Mouse (Mus musculus): ENCODE data around the gene Psg23. TPM values are rescaled to one million over a fixed set of nuclear protein-coding genes. Genes with fewer than 3 reads are reported as not detected.
"Not testable (repeated sequence)": the region's sequence is repeated elsewhere in the genome, so short reads cannot be mapped to it uniquely, and the experiment has no call there.

The Psg23 gene
- not detected in 2 replicates for polyA plus RNA-seq (2015; fragmentation: Nextera tagmentation; extraction: Ambion mirVana)

- H3K9ac ChIP-seq; H3K27me3 ChIP-seq; H3K36me3 ChIP-seq; H3K4me2 ChIP-seq (replicated peaks); H3K4me3 ChIP-seq; H3K4me1 ChIP-seq; H3K9me3 ChIP-seq; H3K27ac ChIP-seq; ATAC-seq (ENCODE audit: low FRiP score, low read depth): not testable (repeated sequence)
- 79% methylated on average over 2 of the region's 2 CpGs for WGBS
These were observed at the start of gene Psg23 for GRCm38 (mm10) chr7:18616401-18616800. Gene Psg23, minus strand, starts transcription at chr7:18616501.

- not testable (repeated sequence) for H3K4me1 ChIP-seq; ATAC-seq (ENCODE audit: low FRiP score, low read depth); H3K4me3 ChIP-seq; H3K4me2 ChIP-seq (replicated peaks); H3K27ac ChIP-seq; H3K9me3 ChIP-seq; H3K9ac ChIP-seq; H3K36me3 ChIP-seq; H3K27me3 ChIP-seq
- 51% methylated on average over 2 of the region's 2 CpGs for WGBS
These were observed 40.3 kb upstream of the Psg23 start, which contains the start of gene Psg21 for GRCm38 (mm10) chr7:18656625-18657024. Gene Psg21, minus strand, starts transcription at chr7:18656725.

GRCm38 (mm10) chr7:18626921-18627320 lies 10.6 kb upstream of the Psg23 start:
- not testable (repeated sequence) for H3K4me3 ChIP-seq; H3K4me2 ChIP-seq (replicated peaks); H3K27ac ChIP-seq; H3K4me1 ChIP-seq; H3K27me3 ChIP-seq; ATAC-seq (ENCODE audit: low FRiP score, low read depth); H3K9ac ChIP-seq; H3K36me3 ChIP-seq
- 76% methylated on average over 8 of the region's 8 CpGs for WGBS
- peaks cover 13% of the 10 kb centered on the region for H3K9me3 ChIP-seq

GRCm38 (mm10) chr7:18567205-18567604 lies 49.1 kb downstream of the Psg23 start, which contains the start of gene Psg27:
Gene Psg27, minus strand, starts transcription at chr7:18567305.
- Histone ChIP-seq H3K27ac (no peak within 1 kb of the TSS), H3K4me3 (no peak within 1 kb of the TSS), H3K9me3 (peaks cover 21% of the 10 kb centered on the region; the same call in 1 of the 2 replicates), H3K4me2 (replicated peaks) (no peak within 1 kb of the TSS), H3K9ac (no peak within 1 kb of the TSS), H3K4me1 (no peaks in the 10 kb centered on the region), H3K27me3 (no peaks in the 10 kb centered on the region), H3K36me3 (no peaks in the 10 kb centered on the region)
- no peak for ATAC-seq (ENCODE audit: low FRiP score, low read depth)
- 77% methylated on average over 3 of the region's 3 CpGs for WGBS

- Histone ChIP-seq H3K36me3 (no peaks in the 10 kb centered on the region), H3K27ac (no peak overlapping the region), H3K9ac (no peak overlapping the region), H3K4me3 (no peak overlapping the region), H3K4me1 (no peaks in the 10 kb centered on the region), H3K9me3 (0 out of 2 replicates have a peak, but pooled peaks cover 16% of the 10 kb centered on the region), H3K4me2 (replicated peaks) (no peak overlapping the region), H3K27me3 (no peaks in the 10 kb centered on the region)
- ATAC-seq (ENCODE audit: low FRiP score, low read depth) = no peak
These were observed 56.5 kb downstream of the Psg23 start for GRCm38 (mm10) chr7:18559850-18560249.

Other genes with a start within 250 kb of the Psg23 start
- not detected in 2 replicates for gene Psg28, start 184.5 kb downstream of the Psg23 start, polyA plus RNA-seq (2015; fragmentation: Nextera tagmentation; extraction: Ambion mirVana)
- not detected in 2 replicates for gene Psg26, start 132.3 kb downstream of the Psg23 start, polyA plus RNA-seq (2015; fragmentation: Nextera tagmentation; extraction: Ambion mirVana)
- gene Psg25, start 84.2 kb downstream of the Psg23 start, polyA plus RNA-seq (2015; fragmentation: Nextera tagmentation; extraction: Ambion mirVana) = not detected in 2 replicates
- gene Psg27, start 49.2 kb downstream of the Psg23 start, polyA plus RNA-seq (2015; fragmentation: Nextera tagmentation; extraction: Ambion mirVana) = not detected in 2 replicates
- gene Psg21, start 40.2 kb upstream of the Psg23 start, polyA plus RNA-seq (2015; fragmentation: Nextera tagmentation; extraction: Ambion mirVana) = not detected in 2 replicates
- gene Psg20, start 69.7 kb upstream of the Psg23 start, polyA plus RNA-seq (2015; fragmentation: Nextera tagmentation; extraction: Ambion mirVana) = not detected in 2 replicates
- gene Psg22, start 101.6 kb upstream of the Psg23 start, polyA plus RNA-seq (2015; fragmentation: Nextera tagmentation; extraction: Ambion mirVana) = not detected in 2 replicates
- not detected in 2 replicates for gene Psg19, start 182.0 kb upstream of the Psg23 start, polyA plus RNA-seq (2015; fragmentation: Nextera tagmentation; extraction: Ambion mirVana)
- 0.09 TPM in 1 of 2 replicates, not detected in the other for gene Psg17, start 205.1 kb upstream of the Psg23 start, polyA plus RNA-seq (2015; fragmentation: Nextera tagmentation; extraction: Ambion mirVana)
- gene Mill2, start 223.5 kb upstream of the Psg23 start, polyA plus RNA-seq (2015; fragmentation: Nextera tagmentation; extraction: Ambion mirVana) = 0.17 and 0.23 TPM in 2 replicates

Data from limb, embryonic 13.5 days (tissue).